Mouse (Mus musculus) heart, postnatal 0 days (tissue): ENCODE results near the gene Commd8.

ENCODE experiments used
- CTCF ChIP-seq: IDR thresholded peaks from 2 replicates; pipeline ENCODE4 v1.5.1; 2016; ENCODE audit warnings: antibody characterized with exemption, control low read depth, low read depth
- EP300 ChIP-seq: IDR thresholded peaks from 2 replicates; pipeline ENCODE4 v1.6.1; 2016; ENCODE audit warnings: antibody characterized with exemption, low read depth

DNA sequence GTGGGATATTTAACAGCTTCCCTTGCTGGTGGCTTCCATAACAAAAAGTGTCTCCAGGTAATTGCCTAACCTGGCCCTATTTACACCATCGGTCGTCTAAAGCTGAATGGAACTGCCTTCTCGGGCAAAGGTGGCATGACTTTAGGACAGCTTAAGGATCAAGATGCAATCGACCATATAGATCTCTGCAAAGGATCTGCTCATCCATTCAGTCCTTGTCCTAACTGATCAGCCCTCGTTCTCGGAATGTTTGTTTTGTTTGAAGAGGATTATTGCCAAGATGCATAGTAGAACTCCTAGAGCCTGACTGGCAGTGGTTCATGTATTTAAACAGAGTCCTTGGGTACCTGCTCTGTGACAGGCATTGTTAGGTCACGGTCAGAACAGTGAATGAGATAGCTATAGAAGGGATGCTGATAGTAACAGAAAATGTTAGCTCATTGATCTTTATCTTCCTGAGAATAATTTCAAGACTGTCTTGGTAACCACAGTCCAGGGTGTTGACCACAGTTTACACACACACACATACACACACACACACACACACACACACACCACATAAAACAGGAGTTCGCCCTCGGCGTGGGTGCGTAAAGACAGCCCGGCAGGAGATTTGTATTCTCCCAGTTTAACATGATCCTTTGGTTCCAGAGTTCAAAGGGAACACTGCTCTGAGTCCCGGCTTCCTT lies 42.3 kb upstream of the Commd8 start:
- TF ChIP-seq CTCF (no peak), EP300 (no peak)
